Mouse (Mus musculus) ES-E14 (cell line): ENCODE results near the gene Ccr9. TPM values are rescaled to one million over a fixed set of nuclear protein-coding genes. Genes with fewer than 3 reads are reported as not detected.

ENCODE experiments used
- DNase-seq: peaks from one replicate; pipeline ENCODE4 v3.0.0-alpha.2; 2013; ENCODE audit warnings: low read depth, low spot score
- H3K27ac ChIP-seq: 2 replicates; pipeline ENCODE4 v1.5.1; 2012; ENCODE audit warnings: low read depth, mild to moderate bottlenecking, low read length, moderate library complexity, mixed read lengths; ENCODE audit not compliant: poor library complexity, insufficient read depth, severe bottlenecking
- H3K36me3 ChIP-seq: 2 replicates; pipeline ENCODE4 v1.6.1; 2012; ENCODE audit warnings: mild to moderate bottlenecking, low read length, moderate library complexity, mixed read lengths; ENCODE audit not compliant: control insufficient read depth, poor library complexity, insufficient read depth, severe bottlenecking
- H3K4me1 ChIP-seq, 2 experiments: fragments of 150-350 bp in 1 of 2; sonication (generic) in 1 of 2; 2 replicates each; pipeline ENCODE4 v1.6.1; 2012; ENCODE audit warnings: low read length in 2 of 2, mild to moderate bottlenecking in 1 of 2, mixed read lengths in 1 of 2; ENCODE audit not compliant: control insufficient read depth in 2 of 2, insufficient read depth in 2 of 2, poor library complexity in 1 of 2
- H3K4me3 ChIP-seq, 2 experiments: fragments of 150-350 bp in 1 of 2; sonication (generic) in 1 of 2; 2 replicates each; pipeline ENCODE4 v1.5.1; 2012; ENCODE audit warnings: low read length in 2 of 2, low read depth in 1 of 2, mild to moderate bottlenecking in 1 of 2, mixed read lengths in 1 of 2; ENCODE audit not compliant: insufficient read depth in 1 of 2, poor library complexity in 1 of 2, severe bottlenecking in 1 of 2
- H3K9ac ChIP-seq: 2 replicates; pipeline ENCODE4 v1.6.1; 2012; ENCODE audit warnings: low read depth, mild to moderate bottlenecking, low read length, mixed read lengths; ENCODE audit not compliant: poor library complexity, insufficient read depth, severe bottlenecking
- H3K9me3 ChIP-seq: fragments of 150-350 bp; sonication (generic); 2 replicates; pipeline ENCODE4 v1.6.1; 2012; ENCODE audit warnings: low read depth, mild to moderate bottlenecking, low read length; ENCODE audit not compliant: control insufficient read depth, insufficient read depth
- CHD2 ChIP-seq: IDR thresholded peaks from 2 replicates; pipeline ENCODE4 v1.6.1; 2014; ENCODE audit warnings: mild to moderate bottlenecking, low read depth, low read length, inconsistent platforms
- HCFC1 ChIP-seq: IDR thresholded peaks from 2 replicates; pipeline ENCODE4 v1.6.1; 2012; ENCODE audit warnings: low read length, inconsistent platforms, borderline replicate concordance; ENCODE audit not compliant: insufficient read depth
- MAFK ChIP-seq: IDR thresholded peaks from 2 replicates; pipeline ENCODE4 v1.6.1; 2014; ENCODE audit warnings: mild to moderate bottlenecking, low read depth, low read length, inconsistent platforms; ENCODE audit not compliant: insufficient read depth
- ZC3H11A ChIP-seq: IDR thresholded peaks from 2 replicates; pipeline ENCODE4 v1.6.1; 2012; ENCODE audit warnings: low read depth, mild to moderate bottlenecking, inconsistent platforms, low read length, borderline replicate concordance
- ZNF384 ChIP-seq: IDR thresholded peaks from 2 replicates; pipeline ENCODE4 v1.6.1; 2012; ENCODE audit warnings: low read depth, low read length, inconsistent platforms
- in situ Hi-C, 2 experiments: fragments of 600-800 bp; cut with MboI; formaldehyde crosslinking; loops; one replicate each; pipeline ENCODE4 v1.15.1; 2025; ENCODE audit warnings: low sequenced_read_pairs in 2 of 2, inconsistent platforms in 1 of 2; ENCODE audit not compliant: unreplicated experiment in 2 of 2
- total RNA-seq: library from RNA; depleted of rRNA; stranded (reverse); fragments of 300-350 nt; gene quantifications from 2 replicates; pipeline ENCODE4 v1.2.3, GENCODE M21; 2012

Gene Ccr9
- total RNA-seq, 1 experiment, result not detected

DNA sequence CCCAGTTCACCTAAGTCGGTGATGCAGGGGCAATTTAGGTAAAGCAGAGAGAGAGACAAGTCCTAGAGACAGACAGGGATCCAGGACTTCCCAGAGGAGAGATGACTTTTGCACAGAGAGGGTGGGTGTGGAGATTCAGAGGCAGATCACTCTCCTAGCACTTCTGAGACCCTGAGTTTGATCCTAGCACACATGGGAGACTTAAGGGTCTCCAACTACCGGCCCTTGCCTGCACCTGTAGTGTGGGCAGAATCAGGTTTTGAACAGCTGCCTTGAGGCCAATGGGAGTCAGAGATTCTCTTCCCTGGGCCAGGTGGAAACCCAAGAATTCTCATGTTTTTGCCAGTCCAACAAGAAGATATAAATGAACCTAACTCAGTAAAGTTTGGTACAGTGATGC, 959 bp downstream of the Ccr9 start:
- H3K9me3 ChIP-seq, result no peaks in the 10 kb centered on the region
- no peak for TF ChIP-seq MAFK
- TF ChIP-seq CHD2, result no peak
- TF ChIP-seq ZNF384, result no peak
- no peak for TF ChIP-seq HCFC1
- TF ChIP-seq ZC3H11A, result no peak
- H3K4me3 ChIP-seq, result peak overlapping the region; percentile 58 to 65; a peak in 3 of 4 replicates
- DNase-seq, result no peak
- H3K9ac ChIP-seq, result no peak overlapping the region
- in situ Hi-C loops, result no loop called here
- H3K4me1 ChIP-seq, result no peaks in the 10 kb centered on the region
- no peaks in the 10 kb centered on the region for H3K36me3 ChIP-seq
- H3K27ac ChIP-seq, result no peak overlapping the region

- Histone ChIP-seq H3K36me3 (no peaks in the 10 kb centered on the region), H3K27ac (no peak overlapping the region), H3K4me1 (no peaks in the 10 kb centered on the region), H3K9ac (no peak overlapping the region), H3K4me3 (no peak overlapping the region), H3K9me3 (no peaks in the 10 kb centered on the region)
- DNase-seq, result no peak
- in situ Hi-C loops, result no loop called here
- no peak for TF ChIP-seq MAFK
- no peak for TF ChIP-seq ZNF384
- no peak for TF ChIP-seq CHD2
Measured at GRCm38 (mm10) chr9:123683704-123684103, 5.5 kb downstream of the Ccr9 start.

GRCm38 (mm10) chr9:123686206-123686605, 8.0 kb downstream of the Ccr9 start:
- no peak overlapping the region for H3K9ac ChIP-seq
- DNase-seq, result no peak
- TF ChIP-seq ZC3H11A (no peak), ZNF384 (no peak), MAFK (no peak), CHD2 (no peak), HCFC1 (no peak)
- H3K4me1 ChIP-seq, result no peaks in the 10 kb centered on the region
- no peaks in the 10 kb centered on the region for H3K9me3 ChIP-seq
- H3K36me3 ChIP-seq, result no peaks in the 10 kb centered on the region
- no peak overlapping the region for H3K27ac ChIP-seq
- no peak overlapping the region for H3K4me3 ChIP-seq
- in situ Hi-C loops, result no loop called here

DNA sequence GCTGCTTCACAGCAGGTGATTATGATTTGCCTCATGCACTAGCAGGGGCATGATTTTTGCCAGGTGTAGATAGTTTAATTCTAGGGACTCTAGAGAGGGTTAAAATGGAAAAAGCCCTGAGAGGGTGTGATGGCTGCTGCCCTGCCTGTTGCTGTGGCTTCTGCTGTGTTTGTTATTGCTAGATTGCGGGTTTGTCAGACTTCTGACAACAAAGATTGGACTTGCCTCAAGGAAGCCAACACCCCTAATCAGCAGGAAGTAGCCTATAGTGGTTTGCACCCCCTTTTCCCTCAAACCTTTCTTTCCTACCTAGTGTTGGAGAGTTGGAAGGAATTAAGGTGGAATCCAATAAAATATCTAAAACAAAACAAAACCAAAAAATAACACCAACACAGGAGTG, 10.0 kb downstream of the Ccr9 start:
- Histone ChIP-seq H3K4me3 (no peak overlapping the region), H3K9me3 (no peaks in the 10 kb centered on the region), H3K9ac (no peak overlapping the region), H3K36me3 (no peaks in the 10 kb centered on the region; the same call in 1 of the 2 replicates), H3K4me1 (no peaks in the 10 kb centered on the region), H3K27ac (no peak overlapping the region)
- in situ Hi-C loops, result no loop called here
- DNase-seq, result no peak
- TF ChIP-seq MAFK (no peak), CHD2 (no peak), ZC3H11A (no peak), ZNF384 (no peak), HCFC1 (no peak)
